Mouse (Mus musculus) limb, embryonic 14.5 days (tissue): ENCODE results near the gene Tyrp1. TPM values are rescaled to one million over a fixed set of nuclear protein-coding genes. Genes with fewer than 3 reads are reported as not detected.

Source experiments
- ATAC-seq: fragments of 200-750 bp; cut with Nextera tagmentation; 2 replicates; pipeline ENCODE4 v1.8.0; 2017; ENCODE audit warnings: low read depth, moderate number of reproducible peaks, moderate TSS enrichment; ENCODE audit not compliant: low FRiP score
- DNase-seq: peaks from one replicate; pipeline ENCODE4 v3.0.0-alpha.2; 2015; ENCODE audit warnings: low spot score
- H3K27ac ChIP-seq: fragments of 300-500 bp; sonication (generic); replicated peaks from 2 replicates; pipeline ENCODE4 v1.5.1; 2014; ENCODE audit warnings: low read depth, mild to moderate bottlenecking, low read length, moderate library complexity, mixed read lengths
- H3K27me3 ChIP-seq: fragments of 300-500 bp; sonication (generic); 2 replicates; pipeline ENCODE4 v1.6.1; 2014; ENCODE audit warnings: low read length, mixed read lengths; ENCODE audit not compliant: control insufficient read depth, insufficient read depth
- H3K36me3 ChIP-seq: fragments of 300-500 bp; sonication (generic); 2 replicates; pipeline ENCODE4 v1.6.1; 2014; ENCODE audit warnings: mild to moderate bottlenecking, low read length, moderate library complexity, mixed read lengths; ENCODE audit not compliant: control insufficient read depth, insufficient read depth
- H3K4me1 ChIP-seq: fragments of 300-500 bp; sonication (generic); 2 replicates; pipeline ENCODE4 v1.6.1; 2014; ENCODE audit warnings: antibody characterized with exemption, low read length, mixed read lengths; ENCODE audit not compliant: control insufficient read depth, insufficient read depth
- H3K4me2 ChIP-seq: fragments of 300-500 bp; sonication (generic); replicated peaks from 2 replicates; pipeline ENCODE4 v1.6.1; 2014; ENCODE audit warnings: low read depth, mild to moderate bottlenecking, low read length, moderate library complexity; ENCODE audit not compliant: severe bottlenecking
- H3K4me3 ChIP-seq: fragments of 300-500 bp; sonication (generic); replicated peaks from 2 replicates; pipeline ENCODE4 v1.5.1; 2014; ENCODE audit warnings: low read length
- H3K9ac ChIP-seq: fragments of 300-500 bp; sonication (generic); 2 replicates; pipeline ENCODE4 v1.6.1; 2014; ENCODE audit warnings: mild to moderate bottlenecking, low read depth, low read length, moderate library complexity; ENCODE audit not compliant: severe bottlenecking
- H3K9me3 ChIP-seq: fragments of 300-500 bp; sonication (generic); 2 replicates; pipeline ENCODE4 v1.6.1; 2016; ENCODE audit warnings: low read length; ENCODE audit not compliant: control insufficient read depth
- POLR2A ChIP-seq: fragments of 200-500 bp; IDR thresholded peaks from 2 replicates; pipeline ENCODE4 v1.8.0; 2012; ENCODE audit warnings: inconsistent platforms, mild to moderate bottlenecking, moderate library complexity, borderline replicate concordance; ENCODE audit not compliant: insufficient read depth, insufficient read length; ENCODE audit errors: extremely low read depth
- WGBS: fragments of 180-500 bp; shearing (Covaris S2); extraction: QIAGEN DNeasy Blood & Tissue Kit; methylation state at CpG from one replicate; pipeline ENCODE4 v1.1.7; 2014; 5-methylcytosine and 5-hydroxymethylcytosine counted together
- polyA plus RNA-seq, 2 experiments: library from polyadenylated mRNA; depleted of rRNA in 1 of 2; stranded (reverse) in 1 of 2; unstranded in 1 of 2; fragments of >200 nt; fragmentation: Nextera tagmentation in 1 of 2; extraction: Ambion mirVana in 1 of 2; gene quantifications; 2 replicates each; pipeline versions ENCODE4 v1.2.1 to v1.2.3; 2012 to 2014

Tyrp1 gene
- polyA plus RNA-seq, 2 experiments, result 0.14 TPM; not detected in 1

- no peak for TF ChIP-seq POLR2A
- H3K27me3 ChIP-seq, result no peaks in the 10 kb centered on the region
- no peak overlapping the region for H3K9ac ChIP-seq
- H3K36me3 ChIP-seq, result no peaks in the 10 kb centered on the region
- H3K9me3 ChIP-seq, result no peaks in the 10 kb centered on the region
- H3K4me2 ChIP-seq, result no peak overlapping the region
- no peak for ATAC-seq
- WGBS, result 94% methylated on average over 6 of the region's 6 CpGs
- DNase-seq, result no peak
- no peaks in the 10 kb centered on the region for H3K4me1 ChIP-seq
- H3K27ac ChIP-seq, result no peak overlapping the region
- H3K4me3 ChIP-seq, result no peak overlapping the region
Measured at GRCm38 (mm10) chr4:80891004-80891403, 57.1 kb downstream of the Tyrp1 start.

GRCm38 (mm10) chr4:80895278-80895894 is 61.5 kb downstream of the Tyrp1 start:
- TF ChIP-seq POLR2A, result no peak
- Histone ChIP-seq H3K4me2 (no peak overlapping the region), H3K9ac (no peak overlapping the region), H3K9me3 (no peaks in the 10 kb centered on the region), H3K27ac (no peak overlapping the region), H3K4me3 (no peak overlapping the region), H3K4me1 (no peaks in the 10 kb centered on the region), H3K27me3 (no peaks in the 10 kb centered on the region), H3K36me3 (no peaks in the 10 kb centered on the region)
- DNase-seq (peak; percentile 38), ATAC-seq (no peak)
- WGBS, result 72% methylated on average over 4 of the region's 4 CpGs

Other genes with a start within 250 kb of the Tyrp1 start
- gene Lurap1l, start 76.5 kb downstream of the Tyrp1 start, polyA plus RNA-seq (2012; rRNA removed), result 11.0 and 14.9 TPM in 2 replicates
- gene Lurap1l, start 76.5 kb downstream of the Tyrp1 start, polyA plus RNA-seq (2014; fragmentation: Nextera tagmentation; extraction: Ambion mirVana), result 23.2 and 28.4 TPM in 2 replicates